Mouse (Mus musculus): ENCODE measurements around the gene Clgn. TPM values are rescaled to one million over a fixed set of nuclear protein-coding genes. Genes with fewer than 3 reads are reported as not detected.

Clgn gene
- polyA plus RNA-seq, 1 experiment from 2014 or later, result 0.03 TPM

GRCm38 (mm10) chr8:83451056-83451455, 61.4 kb downstream of the Clgn start:
- ATAC-seq (replicated peaks; ENCODE audit: low FRiP score, low read depth), result no peak
- TF ChIP-seq CTCF (IDR thresholded peaks at IDR 0.05; ENCODE audit: low read depth), result peak; percentile 82

GRCm38 (mm10) chr8:83457121-83457520, 67.5 kb downstream of the Clgn start:
- Histone ChIP-seq H3K9ac (ENCODE audit: low read depth, low read length) (no peak overlapping the region), H3K27ac (0 out of 2 replicates have a peak overlapping the region, but pooled peaks have one; percentile 25), H3K4me2 (ENCODE audit: low read length) (no peak overlapping the region), H3K27me3 (ENCODE audit: insufficient read depth, low read length) (no peaks in the 10 kb centered on the region), H3K36me3 (ENCODE audit: insufficient read depth, low read length) (no peaks in the 10 kb centered on the region), H3K4me3 (replicated peaks; ENCODE audit: low read depth, low read length) (no peak overlapping the region), H3K4me1 (replicated peaks; ENCODE audit: insufficient read depth, low read length) (no peaks in the 10 kb centered on the region), H3K9me3 (replicated peaks; ENCODE audit: low read length) (no peaks in the 10 kb centered on the region)
- 49% methylated on average over 6 of the region's 6 CpGs for WGBS
- ATAC-seq (replicated peaks; ENCODE audit: low FRiP score, low read depth) (peak; percentile 52; the same call in 1 of the 2 replicates), DNase-seq (ENCODE audit: low spot score) (no peak)
- TF ChIP-seq CTCF (IDR thresholded peaks at IDR 0.05; ENCODE audit: low read depth), result no peak

More at GRCm38 (mm10) chr8:83451056-83451455, 61.4 kb downstream of the Clgn start:
- H3K4me1 ChIP-seq (replicated peaks; ENCODE audit: insufficient read depth, low read length), result no peaks in the 10 kb centered on the region
- no peaks in the 10 kb centered on the region for H3K9me3 ChIP-seq (replicated peaks; ENCODE audit: low read length)
- H3K27ac ChIP-seq, result no peak overlapping the region
- no peak overlapping the region for H3K4me2 ChIP-seq (ENCODE audit: low read length)
- no peak overlapping the region for H3K4me3 ChIP-seq (replicated peaks; ENCODE audit: low read depth, low read length)
- H3K36me3 ChIP-seq (ENCODE audit: insufficient read depth, low read length), result no peaks in the 10 kb centered on the region
- no peak overlapping the region for H3K9ac ChIP-seq (ENCODE audit: low read depth, low read length)
- DNase-seq (ENCODE audit: low spot score), result peak; percentile 77
- no peaks in the 10 kb centered on the region for H3K27me3 ChIP-seq (ENCODE audit: insufficient read depth, low read length)
- WGBS, result 19% methylated on average over 3 of the region's 3 CpGs

- H3K9ac ChIP-seq (ENCODE audit: low read depth, low read length), result 0 out of 2 replicates have a peak within 1 kb of the TSS, but pooled peaks have one; percentile 3
- ATAC-seq (replicated peaks; ENCODE audit: low FRiP score, low read depth), result peak; percentile 96
- H3K27me3 ChIP-seq (ENCODE audit: insufficient read depth, low read length), result no peaks in the 10 kb centered on the region
- 60% methylated on average over 14 of the region's 14 CpGs for WGBS
- 0 out of 2 replicates have a peak within 1 kb of the TSS, but pooled peaks have one; percentile 10 for H3K4me2 ChIP-seq (ENCODE audit: low read length)
- no peaks in the 10 kb centered on the region for H3K9me3 ChIP-seq (replicated peaks; ENCODE audit: low read length)
- H3K4me1 ChIP-seq (replicated peaks; ENCODE audit: insufficient read depth, low read length), result no peaks in the 10 kb centered on the region
- H3K36me3 ChIP-seq (ENCODE audit: insufficient read depth, low read length), result no peaks in the 10 kb centered on the region
- no peak within 1 kb of the TSS for H3K4me3 ChIP-seq (replicated peaks; ENCODE audit: low read depth, low read length)
- peak; percentile 42 for DNase-seq (ENCODE audit: low spot score)
- no peak for TF ChIP-seq CTCF (IDR thresholded peaks at IDR 0.05; ENCODE audit: low read depth)
- peak within 1 kb of the TSS; percentile 44 for H3K27ac ChIP-seq
Measured at GRCm38 (mm10) chr8:83458222-83458621, 68.6 kb downstream of the Clgn start, which contains the start of gene Scoc. TSS of gene Scoc (minus strand) at chr8:83458391.

- H3K36me3 ChIP-seq (ENCODE audit: insufficient read depth, low read length), result no peaks in the 10 kb centered on the region
Measured at GRCm38 (mm10) chr8:83459606-83460005, 69.9 kb downstream of the Clgn start.

More at GRCm38 (mm10) chr8:83459606-83460005, 69.9 kb downstream of the Clgn start:
- DNase-seq (ENCODE audit: low spot score), result no peak
- H3K4me3 ChIP-seq (replicated peaks; ENCODE audit: low read depth, low read length), result no peak overlapping the region
- no peak overlapping the region for H3K4me2 ChIP-seq (ENCODE audit: low read length)
- no peak overlapping the region for H3K27ac ChIP-seq
- no peaks in the 10 kb centered on the region for H3K9me3 ChIP-seq (replicated peaks; ENCODE audit: low read length)
- TF ChIP-seq CTCF (IDR thresholded peaks at IDR 0.05; ENCODE audit: low read depth), result no peak
- H3K4me1 ChIP-seq (replicated peaks; ENCODE audit: insufficient read depth, low read length), result no peaks in the 10 kb centered on the region
- 64% methylated on average over 3 of the region's 3 CpGs for WGBS
- no peaks in the 10 kb centered on the region for H3K27me3 ChIP-seq (ENCODE audit: insufficient read depth, low read length)
- no peak overlapping the region for H3K9ac ChIP-seq (ENCODE audit: low read depth, low read length)
- no peak for ATAC-seq (replicated peaks; ENCODE audit: low FRiP score, low read depth)

Other genes with a start within 250 kb of the Clgn start
- gene Tbc1d9, start 224.5 kb upstream of the Clgn start, polyA plus RNA-seq (2015; fragmentation: Nextera tagmentation; extraction: Ambion mirVana), result 1.7 and 1.8 TPM in 2 replicates
- gene Gm10645, start 223.7 kb upstream of the Clgn start, polyA plus RNA-seq (2015; fragmentation: Nextera tagmentation; extraction: Ambion mirVana), result 1.6 and 2.0 TPM in 2 replicates
- gene Ucp1, start 99.5 kb upstream of the Clgn start, polyA plus RNA-seq (2015; fragmentation: Nextera tagmentation; extraction: Ambion mirVana), result 0.07 TPM in 1 of 2 replicates, not detected in the other
- 10.4 and 10.9 TPM in 2 replicates for gene Elmod2, start 57.4 kb upstream of the Clgn start, polyA plus RNA-seq (2015; fragmentation: Nextera tagmentation; extraction: Ambion mirVana)
- gene Mgat4d, start 41.4 kb upstream of the Clgn start, polyA plus RNA-seq (2015; fragmentation: Nextera tagmentation; extraction: Ambion mirVana), result not detected in 2 replicates
- 138 and 139 TPM in 2 replicates for gene Scoc, start 68.5 kb downstream of the Clgn start, polyA plus RNA-seq (2015; fragmentation: Nextera tagmentation; extraction: Ambion mirVana)
- not detected in 2 replicates for gene Olfr370, start 145.9 kb downstream of the Clgn start, polyA plus RNA-seq (2015; fragmentation: Nextera tagmentation; extraction: Ambion mirVana)
- 502 and 515 TPM in 2 replicates for gene Ndufb7, start 176.8 kb downstream of the Clgn start, polyA plus RNA-seq (2015; fragmentation: Nextera tagmentation; extraction: Ambion mirVana)
- gene Tecr, start 218.1 kb downstream of the Clgn start, polyA plus RNA-seq (2015; fragmentation: Nextera tagmentation; extraction: Ambion mirVana), result 560 and 574 TPM in 2 replicates
- 30.2 and 35.3 TPM in 2 replicates for gene Dnajb1, start 218.3 kb downstream of the Clgn start, polyA plus RNA-seq (2015; fragmentation: Nextera tagmentation; extraction: Ambion mirVana)